Mouse (Mus musculus): ENCODE data around the gene Olfr812. TPM values are rescaled to one million over a fixed set of nuclear protein-coding genes. Genes with fewer than 3 reads are reported as not detected.
"Not testable (repeated sequence)": the region's sequence is repeated elsewhere in the genome, so short reads cannot be mapped to it uniquely, and the experiment has no call there.

Olfr812 gene
- not detected in 2 replicates for total RNA-seq (2012; rRNA removed)

GRCm38 (mm10) chr10:129845994-129846393, at the start of gene Olfr812:
TSS of gene Olfr812 (minus strand) at chr10:129846094.
- H3K9me3 ChIP-seq (ENCODE audit: control insufficient read depth, insufficient read depth, low read depth, low read length): no peaks in the 10 kb centered on the region
- no peaks in the 10 kb centered on the region for H3K36me3 ChIP-seq (ENCODE audit: control insufficient read depth, insufficient read depth, low read length, poor library complexity, severe bottlenecking)
- DNase-seq (ENCODE audit: low read depth, low spot score): no peak
- in situ Hi-C loops (cut with MboI; ENCODE audit: low sequenced_read_pairs in 2 of 2, unreplicated experiment in 2 of 2): no loop called here
- no peak within 1 kb of the TSS for H3K9ac ChIP-seq (ENCODE audit: insufficient read depth, low read depth, low read length, poor library complexity, severe bottlenecking)
- H3K4me1 ChIP-seq (ENCODE audit: control insufficient read depth in 2 of 2, insufficient read depth in 2 of 2, low read length in 2 of 2, poor library complexity in 1 of 2): peaks cover 0 to 3% of the 10 kb centered on the region in 2 experiments; a peak in 1 of 4 replicates
- no peak for TF ChIP-seq ZC3H11A (IDR thresholded peaks at IDR 0.05; ENCODE audit: borderline replicate concordance, low read depth, low read length)
- no peak for TF ChIP-seq MAFK (IDR thresholded peaks at IDR 0.05; ENCODE audit: insufficient read depth, low read depth, low read length)
- no peak for TF ChIP-seq HCFC1 (IDR thresholded peaks at IDR 0.05; ENCODE audit: borderline replicate concordance, insufficient read depth, low read length)
- TF ChIP-seq CHD2 (IDR thresholded peaks at IDR 0.05; ENCODE audit: low read depth, low read length): no peak
- TF ChIP-seq ZNF384 (IDR thresholded peaks at IDR 0.05; ENCODE audit: low read depth, low read length): no peak
- H3K27ac ChIP-seq (ENCODE audit: insufficient read depth, low read depth, low read length, poor library complexity, severe bottlenecking): no peak within 1 kb of the TSS
- H3K4me3 ChIP-seq (ENCODE audit: insufficient read depth in 1 of 2, low read depth in 1 of 2, low read length in 2 of 2, poor library complexity in 1 of 2, severe bottlenecking in 1 of 2): no peak within 1 kb of the TSS

- H3K4me3 ChIP-seq (ENCODE audit: insufficient read depth in 1 of 2, low read depth in 1 of 2, low read length in 2 of 2, poor library complexity in 1 of 2, severe bottlenecking in 1 of 2): no peak overlapping the region
- no peaks in the 10 kb centered on the region for H3K9me3 ChIP-seq (ENCODE audit: control insufficient read depth, insufficient read depth, low read depth, low read length)
- no peaks in the 10 kb centered on the region for H3K36me3 ChIP-seq (ENCODE audit: control insufficient read depth, insufficient read depth, low read length, poor library complexity, severe bottlenecking)
- no peak for TF ChIP-seq ZNF384 (IDR thresholded peaks at IDR 0.05; ENCODE audit: low read depth, low read length)
- TF ChIP-seq HCFC1 (IDR thresholded peaks at IDR 0.05; ENCODE audit: borderline replicate concordance, insufficient read depth, low read length): no peak
- TF ChIP-seq CHD2 (IDR thresholded peaks at IDR 0.05; ENCODE audit: low read depth, low read length): no peak
- no peak for TF ChIP-seq ZC3H11A (IDR thresholded peaks at IDR 0.05; ENCODE audit: borderline replicate concordance, low read depth, low read length)
- no peak for TF ChIP-seq MAFK (IDR thresholded peaks at IDR 0.05; ENCODE audit: insufficient read depth, low read depth, low read length)
- no peak overlapping the region for H3K9ac ChIP-seq (ENCODE audit: insufficient read depth, low read depth, low read length, poor library complexity, severe bottlenecking)
- in situ Hi-C loops (cut with MboI; ENCODE audit: low sequenced_read_pairs in 2 of 2, unreplicated experiment in 2 of 2): no loop called here
- no peaks in the 10 kb centered on the region for H3K4me1 ChIP-seq (ENCODE audit: control insufficient read depth in 2 of 2, insufficient read depth in 2 of 2, low read length in 2 of 2, poor library complexity in 1 of 2)
- DNase-seq (ENCODE audit: low read depth, low spot score): no peak
- H3K27ac ChIP-seq (ENCODE audit: insufficient read depth, low read depth, low read length, poor library complexity, severe bottlenecking): no peak overlapping the region
Observed at GRCm38 (mm10) chr10:129885934-129886333, 40.0 kb upstream of the Olfr812 start.

- H3K9me3 ChIP-seq (ENCODE audit: control insufficient read depth, insufficient read depth, low read depth, low read length); H3K4me1 ChIP-seq (ENCODE audit: control insufficient read depth in 2 of 2, insufficient read depth in 2 of 2, low read length in 2 of 2, poor library complexity in 1 of 2); H3K27ac ChIP-seq (ENCODE audit: insufficient read depth, low read depth, low read length, poor library complexity, severe bottlenecking); H3K4me3 ChIP-seq (ENCODE audit: insufficient read depth in 1 of 2, low read depth in 1 of 2, low read length in 2 of 2, poor library complexity in 1 of 2, severe bottlenecking in 1 of 2); DNase-seq (ENCODE audit: low read depth, low spot score); in situ Hi-C loops (cut with MboI; ENCODE audit: low sequenced_read_pairs in 2 of 2, unreplicated experiment in 2 of 2); H3K9ac ChIP-seq (ENCODE audit: insufficient read depth, low read depth, low read length, poor library complexity, severe bottlenecking); H3K36me3 ChIP-seq (ENCODE audit: control insufficient read depth, insufficient read depth, low read length, poor library complexity, severe bottlenecking): not testable (repeated sequence)
Observed at GRCm38 (mm10) chr10:129885496-129885895, 39.6 kb upstream of the Olfr812 start.

- H3K9ac ChIP-seq (ENCODE audit: insufficient read depth, low read depth, low read length, poor library complexity, severe bottlenecking); in situ Hi-C loops (cut with MboI; ENCODE audit: low sequenced_read_pairs in 2 of 2, unreplicated experiment in 2 of 2); H3K9me3 ChIP-seq (ENCODE audit: control insufficient read depth, insufficient read depth, low read depth, low read length); DNase-seq (ENCODE audit: low read depth, low spot score); H3K36me3 ChIP-seq (ENCODE audit: control insufficient read depth, insufficient read depth, low read length, poor library complexity, severe bottlenecking); H3K4me3 ChIP-seq (ENCODE audit: insufficient read depth in 1 of 2, low read depth in 1 of 2, low read length in 2 of 2, poor library complexity in 1 of 2, severe bottlenecking in 1 of 2); H3K27ac ChIP-seq (ENCODE audit: insufficient read depth, low read depth, low read length, poor library complexity, severe bottlenecking); H3K4me1 ChIP-seq (ENCODE audit: control insufficient read depth in 2 of 2, insufficient read depth in 2 of 2, low read length in 2 of 2, poor library complexity in 1 of 2): not testable (repeated sequence)
Observed at GRCm38 (mm10) chr10:129879751-129880150, 33.9 kb upstream of the Olfr812 start, which contains the start of gene Olfr814. TSS of gene Olfr814 (minus strand) at chr10:129879851.

GRCm38 (mm10) chr10:129855067-129855466, 9.2 kb upstream of the Olfr812 start, which contains the start of gene Olfr813:
TSS of gene Olfr813 (plus strand) at chr10:129855367.
- no peak within 1 kb of the TSS for H3K27ac ChIP-seq (ENCODE audit: insufficient read depth, low read depth, low read length, poor library complexity, severe bottlenecking)
- no peaks in the 10 kb centered on the region for H3K4me1 ChIP-seq (ENCODE audit: control insufficient read depth in 2 of 2, insufficient read depth in 2 of 2, low read length in 2 of 2, poor library complexity in 1 of 2)
- H3K4me3 ChIP-seq (ENCODE audit: insufficient read depth in 1 of 2, low read depth in 1 of 2, low read length in 2 of 2, poor library complexity in 1 of 2, severe bottlenecking in 1 of 2): no peak within 1 kb of the TSS
- no peaks in the 10 kb centered on the region for H3K9me3 ChIP-seq (ENCODE audit: control insufficient read depth, insufficient read depth, low read depth, low read length)
- H3K9ac ChIP-seq (ENCODE audit: insufficient read depth, low read depth, low read length, poor library complexity, severe bottlenecking): no peak within 1 kb of the TSS
- in situ Hi-C loops (cut with MboI; ENCODE audit: low sequenced_read_pairs in 2 of 2, unreplicated experiment in 2 of 2): no loop called here
- no peak for TF ChIP-seq HCFC1 (IDR thresholded peaks at IDR 0.05; ENCODE audit: borderline replicate concordance, insufficient read depth, low read length)
- TF ChIP-seq ZC3H11A (IDR thresholded peaks at IDR 0.05; ENCODE audit: borderline replicate concordance, low read depth, low read length): no peak
- no peak for TF ChIP-seq ZNF384 (IDR thresholded peaks at IDR 0.05; ENCODE audit: low read depth, low read length)
- no peak for TF ChIP-seq CHD2 (IDR thresholded peaks at IDR 0.05; ENCODE audit: low read depth, low read length)
- no peak for TF ChIP-seq MAFK (IDR thresholded peaks at IDR 0.05; ENCODE audit: insufficient read depth, low read depth, low read length)
- no peaks in the 10 kb centered on the region for H3K36me3 ChIP-seq (ENCODE audit: control insufficient read depth, insufficient read depth, low read length, poor library complexity, severe bottlenecking)
- no peak for DNase-seq (ENCODE audit: low read depth, low spot score)

Data from ES-E14 (cell line).